Comparison of ENCODE assay signal across 8 mouse cellular contexts in genomic region chr16:85677027-85677426, GRCm38 (mm10).
DNase-seq lines count a peak whose midpoint lies in the region; ATAC-seq and TF ChIP-seq lines count a peak whose summit lies in the region.

No protein-coding gene starts in this region.

- no peaks in the 10 kb centered on the region for H3K27me3 ChIP-seq in forebrain, embryonic 13.5 days
- H3K27me3 ChIP-seq in hindbrain, embryonic 12.5 days: no peaks in the 10 kb centered on the region
- no peaks in the 10 kb centered on the region for H3K27me3 ChIP-seq in testis, adult 2 months (ENCODE audit: control insufficient read depth, insufficient read depth, low read length)

- 42% methylated on average over 9 of the region's 9 CpGs for WGBS in forebrain, embryonic 13.5 days
- 38% methylated on average over 9 of the region's 9 CpGs for WGBS in hindbrain, embryonic 12.5 days

- no peak overlapping the region for H3K9ac ChIP-seq in forebrain, embryonic 13.5 days
- no peak overlapping the region for H3K9ac ChIP-seq in hindbrain, embryonic 12.5 days

- no peak overlapping the region for H3K4me3 ChIP-seq in forebrain, embryonic 13.5 days
- H3K4me3 ChIP-seq in hindbrain, embryonic 12.5 days: no peak overlapping the region
- H3K4me3 ChIP-seq in testis, adult 2 months (ENCODE audit: control insufficient read depth, low read depth, low read length): peak overlapping the region; percentile 8; the same call in 1 of the 2 replicates

- peak; percentile 69 for ATAC-seq in forebrain, embryonic 13.5 days
- peak; percentile 61; the same call in 1 of the 2 replicates for ATAC-seq in hindbrain, embryonic 12.5 days (ENCODE audit: low FRiP score)
- ATAC-seq in megakaryocyte-erythroid progenitor cell, adult 5-6 weeks (replicated peaks; ENCODE audit: low FRiP score, low TSS enrichment, poor library complexity, severe bottlenecking): peak; percentile 63; the same call in 1 of the 2 replicates

- no peak overlapping the region for H3K4me2 ChIP-seq in forebrain, embryonic 13.5 days
- H3K4me2 ChIP-seq in hindbrain, embryonic 12.5 days (replicated peaks): no peak overlapping the region

- DNase-seq in gastrocnemius, adult 18-20 months (ENCODE audit: low spot score): peak; percentile 17
- no peak for DNase-seq in gastrocnemius, adult 8-10 months (ENCODE audit: low spot score in 2 of 2)
- DNase-seq in adrenal gland, postnatal 36 days: peak; percentile 12 to 47
- DNase-seq in layer of hippocampus, adult 9-11 months: peak; percentile 32

- no peak for TF ChIP-seq POLR2A in testis, adult 2 months (IDR thresholded peaks at IDR 0.05; ENCODE audit: control insufficient read depth, low read depth, low read length)

- no peak overlapping the region for H3K27ac ChIP-seq in forebrain, embryonic 13.5 days
- no peak overlapping the region for H3K27ac ChIP-seq in hindbrain, embryonic 12.5 days
- no peak overlapping the region for H3K27ac ChIP-seq in testis, adult 2 months (ENCODE audit: control insufficient read depth, insufficient read depth, low read depth, low read length)

- 0 out of 2 replicates have a peak, but pooled peaks cover 4% of the 10 kb centered on the region for H3K4me1 ChIP-seq in forebrain, embryonic 13.5 days
- peaks cover 3% of the 10 kb centered on the region; the same call in 1 of the 2 replicates for H3K4me1 ChIP-seq in hindbrain, embryonic 12.5 days
- H3K4me1 ChIP-seq in testis, adult 2 months (ENCODE audit: control insufficient read depth, insufficient read depth, low read length): peaks cover 8% of the 10 kb centered on the region

- peak; percentile 19; the same call in 1 of the 2 replicates for TF ChIP-seq CTCF in testis, adult 2 months (IDR thresholded peaks at IDR 0.05; ENCODE audit: control insufficient read depth, insufficient read depth, insufficient replicate concordance, low read depth, low read length)

- H3K36me3 ChIP-seq in forebrain, embryonic 13.5 days (ENCODE audit: poor library complexity, severe bottlenecking): no peaks in the 10 kb centered on the region
- no peaks in the 10 kb centered on the region for H3K36me3 ChIP-seq in hindbrain, embryonic 12.5 days
- no peaks in the 10 kb centered on the region for H3K36me3 ChIP-seq in testis, adult 2 months (ENCODE audit: control insufficient read depth, insufficient read depth, low read length)

- no peaks in the 10 kb centered on the region for H3K9me3 ChIP-seq in forebrain, embryonic 13.5 days (replicated peaks)
- no peaks in the 10 kb centered on the region for H3K9me3 ChIP-seq in hindbrain, embryonic 12.5 days (replicated peaks)

Comparison
In these comparisons a context has a peak if more than half of its experiments do, and no peak if none do; other contexts are left out.
1. DNase-seq: peak in gastrocnemius, adult 18-20 months (single experiment), adrenal gland, postnatal 36 days (2 of 2) and layer of hippocampus, adult 9-11 months (single experiment); none in gastrocnemius, adult 8-10 months (0 of 2).
2. Peak in every context shown above with its lines, with median percentiles within 50 percentile points of each other: ATAC-seq.